ENCODE assay signal across 8 mouse cellular contexts in genomic region chr5:69591640-69592461, GRCm38 (mm10). TPM values are rescaled to one million over a fixed set of nuclear protein-coding genes. Genes with fewer than 3 reads are reported as not detected.
DNase-seq lines count a peak whose midpoint lies in the region; ATAC-seq and TF ChIP-seq lines count a peak whose summit lies in the region.

Gene Gnpda2 (minus strand): TSS chr5:69592340.

- no peaks in the 10 kb centered on the region for H3K9me3 ChIP-seq in ES-Bruce4 (replicated peaks; ENCODE audit: control insufficient read depth, insufficient read depth, low read length, poor library complexity, severe bottlenecking)
- no peaks in the 10 kb centered on the region for H3K9me3 ChIP-seq in forebrain, embryonic 14.5 days (replicated peaks; ENCODE audit: control insufficient read depth, low read length)
- H3K9me3 ChIP-seq in neural tube, embryonic 15.5 days (replicated peaks) = no peaks in the 10 kb centered on the region

- H3K27ac ChIP-seq in ES-Bruce4 (ENCODE audit: insufficient read depth, low read length) = no peak within 1 kb of the TSS
- peak within 1 kb of the TSS; percentile 86 for H3K27ac ChIP-seq in forebrain, embryonic 14.5 days (ENCODE audit: low read depth, low read length)
- H3K27ac ChIP-seq in neural tube, embryonic 15.5 days (replicated peaks) = peak within 1 kb of the TSS; percentile 89

- intact Hi-C loops in heart, postnatal 14 days (cut with DNase I) = loop anchor here (5.0 kb wide), 1 partner anchor 35 kb away; the partner anchor contains the start of gene Guf1

- no peak for TF ChIP-seq EP300 in ES-Bruce4 (IDR thresholded peaks at IDR 0.05; ENCODE audit: insufficient read depth, low read depth, low read length)

- H3K4me3 ChIP-seq in ES-Bruce4 (ENCODE audit: low read depth, low read length) = peak within 1 kb of the TSS; percentile 87
- H3K4me3 ChIP-seq in forebrain, embryonic 14.5 days (ENCODE audit: low read depth, low read length) = peak within 1 kb of the TSS; percentile 74
- peak within 1 kb of the TSS; percentile 88 for H3K4me3 ChIP-seq in neural tube, embryonic 15.5 days (replicated peaks)

- no peaks in the 10 kb centered on the region for H3K4me1 ChIP-seq in ES-Bruce4 (ENCODE audit: control insufficient read depth, insufficient read depth, low read length)
- peaks cover 7% of the 10 kb centered on the region; the same call in 1 of the 2 replicates for H3K4me1 ChIP-seq in forebrain, embryonic 14.5 days (ENCODE audit: control insufficient read depth, insufficient read depth, low read length)
- H3K4me1 ChIP-seq in neural tube, embryonic 15.5 days = peaks cover 7% of the 10 kb centered on the region

- peak; percentile 83 for DNase-seq in cerebellum, adult 11 months
- DNase-seq in forebrain, embryonic 14.5 days (ENCODE audit: low spot score) = peak; percentile 95
- DNase-seq in heart, postnatal 14 days = peak; percentile 83 to 86
- DNase-seq in layer of hippocampus, adult 11-12 months (ENCODE audit: low spot score) = peak; percentile 87
- DNase-seq in lung, adult 18-20 months = peak; percentile 84 to 91
- DNase-seq in testis, postnatal 14 days (ENCODE audit: low spot score) = peak; percentile 88

- peak; percentile 21 for TF ChIP-seq CTCF in ES-Bruce4 (IDR thresholded peaks at IDR 0.05; ENCODE audit: low read depth, low read length)

- ATAC-seq in forebrain, embryonic 14.5 days = peak; percentile 96
- ATAC-seq in neural tube, embryonic 15.5 days (ENCODE audit: low FRiP score) = peak; percentile 98

- peak within 1 kb of the TSS; percentile 73 for H3K4me2 ChIP-seq in forebrain, embryonic 14.5 days (ENCODE audit: low read length)
- peak within 1 kb of the TSS; percentile 67 for H3K4me2 ChIP-seq in neural tube, embryonic 15.5 days

- TF ChIP-seq POLR2A in ES-Bruce4 (IDR thresholded peaks at IDR 0.05; ENCODE audit: insufficient read depth, low read length) = peak; percentile 68

- 3% methylated on average over 42 of the region's 42 CpGs for WGBS in forebrain, embryonic 14.5 days
- WGBS in neural tube, embryonic 15.5 days = 3% methylated on average over 42 of the region's 42 CpGs

- no peaks in the 10 kb centered on the region for H3K27me3 ChIP-seq in ES-Bruce4 (ENCODE audit: control insufficient read depth, insufficient read depth, low read length, poor library complexity, severe bottlenecking)
- H3K27me3 ChIP-seq in forebrain, embryonic 14.5 days (replicated peaks; ENCODE audit: control insufficient read depth, insufficient read depth, low read length) = no peaks in the 10 kb centered on the region
- no peaks in the 10 kb centered on the region for H3K27me3 ChIP-seq in neural tube, embryonic 15.5 days (replicated peaks)

- no peaks in the 10 kb centered on the region for H3K36me3 ChIP-seq in ES-Bruce4 (ENCODE audit: control insufficient read depth, insufficient read depth, low read length, poor library complexity, severe bottlenecking)
- H3K36me3 ChIP-seq in forebrain, embryonic 14.5 days (ENCODE audit: control insufficient read depth, insufficient read depth, low read length) = peaks cover 6% of the 10 kb centered on the region; the same call in 1 of the 2 replicates
- H3K36me3 ChIP-seq in neural tube, embryonic 15.5 days = peaks cover 4% of the 10 kb centered on the region; the same call in 1 of the 2 replicates

- H3K9ac ChIP-seq in ES-Bruce4 (ENCODE audit: low read depth, poor library complexity, severe bottlenecking) = peak within 1 kb of the TSS; percentile 87
- H3K9ac ChIP-seq in forebrain, embryonic 14.5 days (ENCODE audit: low read length) = peak within 1 kb of the TSS; percentile 88
- H3K9ac ChIP-seq in neural tube, embryonic 15.5 days (replicated peaks) = peak within 1 kb of the TSS; percentile 87

RNA-seq across cellular contexts. Expression of gene Gnpda2, which starts in this region (rescaled TPM):
- polyA plus RNA-seq in ES-Bruce4 (2011; ENCODE audit: insufficient read depth, insufficient read length, low read depth, missing spikeins) = 21.1 and 25.7 TPM in 2 replicates
- 42.8 and 43.7 TPM in 2 replicates for polyA plus RNA-seq in forebrain, embryonic 14.5 days (2014; fragmentation: Nextera tagmentation; extraction: Ambion mirVana)
- total RNA-seq in heart, postnatal 14 days (2021) = 10 to 100 TPM; 12.3 to 15.0 TPM
- polyA plus RNA-seq in neural tube, embryonic 15.5 days (2015; fragmentation: Nextera tagmentation; extraction: Ambion mirVana) = 37.1 and 37.4 TPM in 2 replicates
